Mouse (Mus musculus) kidney, adult 2 months (tissue): Measurements from ENCODE around the gene Rufy1. TPM values are rescaled to one million over a fixed set of nuclear protein-coding genes. Genes with fewer than 3 reads are reported as not detected.
"Not testable (repeated sequence)": the region's sequence is repeated elsewhere in the genome, so short reads cannot be mapped to it uniquely, and the experiment has no call there.

Source experiments
- DNase-seq: peaks from one replicate; pipeline ENCODE4 v3.0.0; 2021
- H3K27ac ChIP-seq: fragments of 200-500 bp; 2 replicates; pipeline ENCODE4 v1.5.1; 2012; ENCODE audit warnings: low read depth, low read length, control low read depth, inconsistent platforms; ENCODE audit not compliant: insufficient read depth
- H3K27me3 ChIP-seq: fragments of 200-500 bp; replicated peaks from 2 replicates; pipeline ENCODE4 v1.6.1; 2012; ENCODE audit warnings: mild to moderate bottlenecking, moderate library complexity, low read length, inconsistent platforms; ENCODE audit not compliant: control insufficient read depth, insufficient read depth
- H3K36me3 ChIP-seq: fragments of 200-500 bp; 2 replicates; pipeline ENCODE4 v1.6.1; 2012; ENCODE audit warnings: mild to moderate bottlenecking, moderate library complexity, low read length, inconsistent platforms; ENCODE audit not compliant: control insufficient read depth, insufficient read depth
- H3K4me1 ChIP-seq: fragments of 200-500 bp; 2 replicates; pipeline ENCODE4 v1.6.1; 2011; ENCODE audit warnings: low read length; ENCODE audit not compliant: control insufficient read depth, insufficient read depth
- H3K4me3 ChIP-seq: fragments of 200-500 bp; 2 replicates; pipeline ENCODE4 v1.5.1; 2011; ENCODE audit warnings: mild to moderate bottlenecking, low read depth, low read length, control low read depth; ENCODE audit not compliant: insufficient read depth
- CTCF ChIP-seq: fragments of 200-500 bp; conservative IDR thresholded peaks from 2 replicates; pipeline ENCODE4 v1.5.1; 2011; ENCODE audit warnings: low read depth, mild to moderate bottlenecking, control low read depth, low read length, moderate library complexity, mixed read lengths; ENCODE audit not compliant: insufficient read depth, insufficient read length
- POLR2A ChIP-seq: fragments of 200-500 bp; IDR thresholded peaks from one replicate; pipeline ENCODE4 v1.6.1; 2011; ENCODE audit warnings: low read depth, low read length, control low read depth
- WGBS: fragments of 180-500 bp; shearing (Covaris S2); methylation state at CpG from one replicate; pipeline ENCODE4 v1.1.7; 2018; 5-methylcytosine and 5-hydroxymethylcytosine counted together
- polyA plus RNA-seq: library from polyadenylated mRNA; depleted of rRNA; stranded (reverse); fragments of >200 nt; gene quantifications from 2 replicates; pipeline ENCODE4 v1.2.3, GENCODE M21; 2012

The Rufy1 gene
- polyA plus RNA-seq, 1 experiment = 30.4 TPM

DNA sequence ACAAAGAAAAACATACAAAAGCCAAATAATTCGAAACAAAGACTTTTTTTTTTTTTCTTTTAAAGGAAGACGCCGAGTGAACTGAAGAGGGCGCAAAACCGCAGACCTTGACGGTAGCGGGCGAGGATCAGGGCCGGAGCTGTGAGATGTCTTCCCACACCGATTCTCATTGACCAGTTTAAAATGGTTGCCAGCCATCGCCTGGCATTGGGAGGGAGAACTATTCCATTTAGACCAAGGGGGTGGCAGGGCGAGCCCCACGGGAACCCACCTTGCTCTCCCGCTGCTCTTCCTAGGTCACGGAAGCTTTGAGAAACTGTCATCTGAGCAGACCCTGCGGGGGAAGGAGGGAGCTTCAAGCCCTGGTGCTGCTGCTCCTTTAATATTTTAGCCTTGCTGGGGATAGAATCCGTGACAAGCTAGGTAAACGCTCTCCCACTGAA is 59.5 kb downstream of the Rufy1 start:
- Histone ChIP-seq H3K27ac (no peak overlapping the region), H3K4me1 (peaks cover 4% of the 10 kb centered on the region; the same call in 1 of the 2 replicates), H3K27me3 (no peaks in the 10 kb centered on the region), H3K4me3 (peak overlapping the region; percentile 51), H3K36me3 (no peaks in the 10 kb centered on the region)
- peak; percentile 71 for DNase-seq
- 5% methylated on average over 18 of the region's 18 CpGs for WGBS
- TF ChIP-seq CTCF (peak; percentile 58), POLR2A (no peak)

DNA sequence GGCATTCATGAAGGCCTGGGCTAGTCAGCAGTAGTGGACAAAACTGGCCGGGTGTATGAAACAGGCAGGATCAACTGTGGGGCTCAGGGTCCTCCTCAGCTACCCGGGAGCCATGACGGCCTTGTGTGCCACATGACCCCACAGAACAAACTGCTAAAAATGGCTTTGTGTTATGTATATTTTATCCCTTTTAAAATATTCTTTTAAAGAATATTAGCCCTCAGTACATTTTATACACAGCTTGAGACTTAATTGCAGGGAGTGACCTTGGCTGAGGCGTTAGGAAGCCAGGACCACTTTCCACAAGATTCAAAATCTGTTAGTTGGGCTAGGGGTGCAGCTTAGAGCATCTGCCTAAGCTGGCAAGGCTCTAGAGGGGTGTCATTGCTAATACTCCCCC is 60.0 kb downstream of the Rufy1 start:
- no peak for TF ChIP-seq POLR2A
- no peak for TF ChIP-seq CTCF
- no peaks in the 10 kb centered on the region for H3K27me3 ChIP-seq
- 58% methylated on average over 4 of the region's 4 CpGs for WGBS
- H3K4me1 ChIP-seq = no peaks in the 10 kb centered on the region
- DNase-seq = no peak
- no peak overlapping the region for H3K4me3 ChIP-seq
- H3K27ac ChIP-seq = no peak overlapping the region
- H3K36me3 ChIP-seq = no peaks in the 10 kb centered on the region

DNA sequence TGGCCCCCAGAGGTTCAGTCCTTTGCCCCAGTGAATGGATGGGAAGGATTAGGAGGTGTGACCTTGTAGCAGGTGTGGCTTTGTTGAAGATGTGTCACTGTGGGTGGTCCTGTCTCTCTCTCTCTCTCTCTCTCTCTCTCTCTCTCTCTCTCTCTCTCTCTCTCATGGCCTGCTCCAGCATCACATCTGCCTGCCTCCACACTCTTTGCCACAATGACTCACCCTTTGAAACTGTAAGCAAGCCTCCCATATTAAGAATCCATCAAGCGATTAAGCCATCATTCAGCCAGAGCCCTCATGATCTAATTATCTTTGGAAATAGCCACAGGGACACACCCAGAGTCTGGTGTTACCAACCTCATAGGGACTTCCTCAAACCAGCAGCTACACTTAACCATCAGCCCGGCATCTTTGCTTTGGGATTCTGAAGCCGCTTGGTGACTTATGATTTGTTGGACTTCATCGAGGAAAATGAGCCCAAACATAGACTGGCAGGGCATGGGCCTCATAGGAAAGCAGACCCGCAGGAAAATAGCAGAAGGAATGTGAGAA is 61.5 kb downstream of the Rufy1 start:
- 90% methylated on average over 5 of the region's 5 CpGs for WGBS

DNA sequence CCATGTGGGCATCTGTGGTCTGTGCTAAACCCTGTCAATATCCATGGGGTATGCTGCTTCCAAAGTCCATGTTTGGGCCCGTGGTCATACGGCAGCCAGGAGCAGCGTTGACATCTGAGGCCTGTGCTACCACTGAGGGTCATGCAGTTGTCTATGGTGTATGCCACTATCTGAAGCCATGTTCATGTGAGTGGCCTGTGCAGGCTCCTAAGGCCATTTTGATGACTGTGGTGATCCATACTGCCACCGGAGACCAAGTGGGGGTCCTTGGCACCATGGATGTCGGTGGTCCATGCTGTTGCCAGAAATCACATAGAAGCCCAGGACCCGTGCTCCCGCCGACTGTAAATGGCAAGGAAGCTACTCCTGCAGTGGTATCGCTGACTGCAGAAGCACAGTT is 63.4 kb downstream of the Rufy1 start:
- TF ChIP-seq POLR2A (no peak), CTCF (no peak)
- WGBS = 94% methylated on average over 9 of the region's 9 CpGs
- H3K36me3 ChIP-seq = no peaks in the 10 kb centered on the region
- no peak overlapping the region for H3K27ac ChIP-seq
- no peak for DNase-seq
- no peaks in the 10 kb centered on the region for H3K4me1 ChIP-seq
- no peak overlapping the region for H3K4me3 ChIP-seq
- H3K27me3 ChIP-seq = no peaks in the 10 kb centered on the region

More for the DNA sequence above, 61.5 kb downstream of the Rufy1 start:
- Histone ChIP-seq H3K36me3 (no peaks in the 10 kb centered on the region), H3K27me3 (no peaks in the 10 kb centered on the region), H3K4me1 (no peaks in the 10 kb centered on the region), H3K27ac (no peak overlapping the region), H3K4me3 (no peak overlapping the region)
- DNase-seq = no peak
- no peak for TF ChIP-seq CTCF
- no peak for TF ChIP-seq POLR2A

DNA sequence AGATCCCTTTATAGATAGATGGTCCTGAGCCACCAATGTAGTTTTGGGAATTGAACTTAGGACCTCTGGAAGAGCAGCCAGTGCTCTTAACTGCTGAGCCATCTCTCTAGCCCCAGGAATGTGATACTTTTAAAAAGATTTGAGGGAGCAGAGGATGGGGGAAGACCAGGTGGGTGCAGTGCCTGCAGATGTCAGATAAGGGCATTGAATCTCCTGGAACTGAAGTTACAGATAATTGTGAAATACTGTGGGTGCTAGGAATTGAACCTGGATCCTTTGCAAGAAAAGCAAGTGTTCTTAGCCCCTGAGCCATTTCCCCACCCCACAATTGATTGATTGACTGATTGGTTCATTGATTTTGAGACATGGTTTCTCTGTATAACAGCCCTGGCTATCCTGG is 65.6 kb downstream of the Rufy1 start:
- TF ChIP-seq POLR2A = no peak
- TF ChIP-seq CTCF = no peak
- no peaks in the 10 kb centered on the region for H3K36me3 ChIP-seq

DNA sequence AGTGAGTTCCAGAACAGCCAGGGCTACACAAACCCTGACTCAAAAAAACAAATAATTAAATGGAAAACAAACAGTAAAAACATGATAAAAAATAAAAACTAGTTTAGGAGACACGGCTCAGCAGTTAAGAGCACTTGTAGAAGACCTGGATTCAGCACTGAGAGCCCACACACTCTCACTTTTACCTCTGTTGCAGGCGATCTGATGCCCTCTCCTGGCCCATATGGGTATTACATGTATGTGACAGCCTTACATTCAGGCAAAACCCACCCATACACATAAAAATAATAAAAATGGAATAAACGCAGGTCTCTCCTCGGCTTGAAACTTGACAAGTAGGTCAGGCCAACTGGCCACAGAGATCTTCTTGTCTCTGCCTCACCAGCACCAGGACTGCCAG is 66.4 kb downstream of the Rufy1 start:
- Histone ChIP-seq H3K27ac (no peak overlapping the region), H3K36me3 (no peaks in the 10 kb centered on the region), H3K4me3 (no peak overlapping the region), H3K27me3 (no peaks in the 10 kb centered on the region), H3K4me1 (no peaks in the 10 kb centered on the region)
- TF ChIP-seq CTCF (peak; percentile 87), POLR2A (no peak)
- peak; percentile 88 for DNase-seq
- 0% methylated on average over 4 of the region's 4 CpGs for WGBS

More for the DNA sequence above, 65.6 kb downstream of the Rufy1 start:
- H3K27ac ChIP-seq = no peak overlapping the region
- H3K4me1 ChIP-seq = no peaks in the 10 kb centered on the region
- H3K27me3 ChIP-seq = no peaks in the 10 kb centered on the region
- no peak for DNase-seq
- H3K4me3 ChIP-seq = no peak overlapping the region

DNA sequence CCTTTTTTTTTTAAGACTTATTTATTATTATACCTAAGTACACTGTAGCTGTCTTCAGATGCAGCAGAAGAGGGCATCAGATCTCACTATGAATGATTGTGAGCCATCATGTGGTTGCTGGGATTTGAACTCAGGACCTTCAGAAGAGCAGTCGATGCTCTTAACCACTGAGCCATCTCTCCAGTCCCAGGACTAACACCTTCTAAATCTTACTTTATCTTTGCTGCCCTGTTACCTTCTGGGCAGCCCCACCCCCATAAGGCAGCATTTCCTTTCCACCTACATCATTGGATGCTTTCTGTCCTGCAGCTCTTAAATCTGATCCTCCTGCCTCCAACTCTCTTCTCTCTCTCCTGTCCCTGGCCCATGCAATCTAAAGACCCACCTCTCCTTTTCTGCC is 69.6 kb downstream of the Rufy1 start:
- 90% methylated on average over 1 of the region's 1 CpGs for WGBS
- H3K36me3 ChIP-seq, DNase-seq, H3K27me3 ChIP-seq, H3K4me3 ChIP-seq, H3K4me1 ChIP-seq, H3K27ac ChIP-seq: not testable (repeated sequence)
